Mouse (Mus musculus) cerebellum, adult 11 months (tissue): ENCODE data around the gene Lrrc74a.

Experiments used
- DNase-seq: peaks from one replicate; pipeline ENCODE4 v3.0.0; 2022

Gene Lrrc74a

GRCm38 (mm10) chr12:86786149-86787019, 52.2 kb downstream of the Lrrc74a start:
- DNase-seq, result no peak

GRCm38 (mm10) chr12:86787020-86787553, 52.9 kb downstream of the Lrrc74a start:
- no peak for DNase-seq

- no peak for DNase-seq
Observed at GRCm38 (mm10) chr12:86790100-86790848, 56.1 kb downstream of the Lrrc74a start.

GRCm38 (mm10) chr12:86790849-86791127, 56.6 kb downstream of the Lrrc74a start:
- no peak for DNase-seq

GRCm38 (mm10) chr12:86791987-86792386, 57.8 kb downstream of the Lrrc74a start:
- DNase-seq, result no peak

- DNase-seq, result no peak
Observed at GRCm38 (mm10) chr12:86793830-86794229, 59.7 kb downstream of the Lrrc74a start.

- DNase-seq, result no peak
Observed at GRCm38 (mm10) chr12:86794331-86794730, 60.2 kb downstream of the Lrrc74a start.

- no peak for DNase-seq
Observed at GRCm38 (mm10) chr12:86795076-86795837, 61.1 kb downstream of the Lrrc74a start.

- DNase-seq, result peak; percentile 85
Observed at GRCm38 (mm10) chr12:86795838-86796232, 61.7 kb downstream of the Lrrc74a start.

- DNase-seq, result no peak
Observed at GRCm38 (mm10) chr12:86796351-86796750, 62.2 kb downstream of the Lrrc74a start.

- DNase-seq, result no peak
Observed at GRCm38 (mm10) chr12:86797771-86798170, 63.6 kb downstream of the Lrrc74a start.

- peak; percentile 87 for DNase-seq
Observed at GRCm38 (mm10) chr12:86798773-86799540, 64.8 kb downstream of the Lrrc74a start.

- DNase-seq, result no peak
Observed at GRCm38 (mm10) chr12:86799786-86800185, 65.6 kb downstream of the Lrrc74a start.

GRCm38 (mm10) chr12:86800336-86800735, 66.2 kb downstream of the Lrrc74a start:
- no peak for DNase-seq

GRCm38 (mm10) chr12:86800765-86801147, 66.6 kb downstream of the Lrrc74a start:
- DNase-seq, result no peak

GRCm38 (mm10) chr12:86801148-86802004, 67.2 kb downstream of the Lrrc74a start:
- DNase-seq, result peak; percentile 99

GRCm38 (mm10) chr12:86802005-86802671, 68.0 kb downstream of the Lrrc74a start:
- DNase-seq, result no peak

- DNase-seq, result no peak
Observed at GRCm38 (mm10) chr12:86802899-86803298, 68.7 kb downstream of the Lrrc74a start.

- DNase-seq, result no peak
Observed at GRCm38 (mm10) chr12:86803651-86804307, 69.6 kb downstream of the Lrrc74a start.

- no peak for DNase-seq
Observed at GRCm38 (mm10) chr12:86804308-86804700, 70.1 kb downstream of the Lrrc74a start.
